Mouse (Mus musculus) layer of hippocampus, postnatal 25 days (tissue): Measurements from ENCODE around the gene Treml1. TPM values are rescaled to one million over a fixed set of nuclear protein-coding genes. Genes with fewer than 3 reads are reported as not detected.
"Not testable (repeated sequence)": the region's sequence is repeated elsewhere in the genome, so short reads cannot be mapped to it uniquely, and the experiment has no call there.

Experiments
- DNase-seq, 2 experiments: peaks; one replicate each; pipeline ENCODE4 v3.0.0; 2022; ENCODE audit warnings: mixed read lengths in 2 of 2, low spot score in 1 of 2; ENCODE audit errors: extremely low spot score in 1 of 2
- total RNA-seq, 2 experiments: library from RNA; stranded (reverse); gene quantifications; 2 replicates each; pipeline ENCODE4 v1.2.3; 2021

The Treml1 gene
- not detected for total RNA-seq

DNA sequence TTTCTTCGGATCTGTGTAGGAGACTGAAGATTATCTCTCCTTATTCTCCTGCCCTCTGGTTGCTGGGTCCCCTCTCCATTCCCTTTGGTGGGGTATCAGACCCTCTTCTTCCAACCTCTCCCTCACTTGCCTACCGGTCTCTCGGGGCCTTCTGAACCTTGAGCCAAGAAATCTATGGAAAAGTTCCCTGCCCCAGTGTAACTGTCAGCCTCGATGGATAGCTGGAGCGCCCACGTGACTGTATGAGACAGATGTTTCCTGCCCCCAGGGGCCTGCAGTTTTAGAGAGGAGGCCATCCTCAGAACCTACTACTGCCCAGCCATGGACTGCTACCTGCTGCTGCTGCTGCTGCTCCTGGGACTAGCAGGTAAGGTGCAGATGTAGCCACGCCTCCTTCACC lies at the start of gene Treml1:
TSS of gene Treml1 (plus strand) at position 301 of the 400 bp plus-strand sequence.
- DNase-seq, result no peak

DNA sequence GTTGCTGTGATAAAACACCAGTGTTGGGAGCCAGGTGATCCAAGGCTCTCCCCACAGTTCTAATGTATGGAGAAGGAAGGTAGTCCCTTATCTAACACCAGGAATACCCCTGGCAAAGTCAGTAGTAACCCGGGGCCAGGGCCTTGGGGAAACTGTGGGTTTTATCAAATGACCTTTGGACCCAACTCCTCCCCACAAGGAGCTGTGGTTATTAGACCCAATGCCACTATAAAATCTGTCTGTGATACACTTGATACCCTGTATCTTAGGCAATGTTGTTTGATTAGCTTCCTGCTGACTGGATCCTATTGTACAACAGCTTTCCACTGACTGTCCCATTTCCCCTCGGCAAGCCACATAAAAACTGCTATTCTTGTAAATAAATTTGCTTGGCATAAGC lies 47.6 kb upstream of the Treml1 start:
- DNase-seq, result no peak

DNA sequence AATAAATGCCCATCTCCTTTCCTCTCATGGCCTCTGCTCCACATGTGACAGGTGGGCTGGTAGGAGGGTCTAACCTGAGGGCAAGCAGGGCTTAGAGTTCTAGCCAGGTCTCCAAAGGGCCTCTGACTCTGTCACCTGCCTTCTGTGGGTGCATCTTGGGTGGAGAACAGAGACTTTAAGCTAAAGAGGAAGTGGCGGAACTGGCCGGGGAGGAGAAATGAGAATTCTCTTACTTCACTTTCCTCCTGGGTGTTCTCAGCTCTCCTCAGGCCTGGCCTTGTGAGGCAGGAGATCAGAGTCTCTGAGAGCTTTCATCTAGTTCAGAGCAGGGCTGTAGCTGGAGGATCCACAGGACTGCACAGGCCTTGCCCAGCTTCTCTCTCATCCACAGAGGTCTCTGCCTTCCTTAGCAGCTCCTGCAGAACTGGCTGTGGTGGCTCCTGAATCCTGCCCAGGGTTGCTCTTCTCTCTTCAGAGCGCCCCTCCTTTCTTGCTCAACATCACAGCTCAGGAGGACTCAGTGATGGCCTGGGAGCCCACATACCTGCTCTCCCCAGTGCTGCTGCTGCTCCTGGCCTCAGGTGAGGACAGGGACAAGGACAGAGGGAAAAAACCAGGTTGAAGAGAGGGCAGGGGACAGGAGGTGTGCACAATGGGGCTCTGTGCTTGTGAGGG lies 43.7 kb upstream of the Treml1 start, which contains the start of gene B430306N03Rik:
TSS of gene B430306N03Rik (plus strand) at position 237 of the 675 bp plus-strand sequence.
- DNase-seq, result not testable (repeated sequence)

DNA sequence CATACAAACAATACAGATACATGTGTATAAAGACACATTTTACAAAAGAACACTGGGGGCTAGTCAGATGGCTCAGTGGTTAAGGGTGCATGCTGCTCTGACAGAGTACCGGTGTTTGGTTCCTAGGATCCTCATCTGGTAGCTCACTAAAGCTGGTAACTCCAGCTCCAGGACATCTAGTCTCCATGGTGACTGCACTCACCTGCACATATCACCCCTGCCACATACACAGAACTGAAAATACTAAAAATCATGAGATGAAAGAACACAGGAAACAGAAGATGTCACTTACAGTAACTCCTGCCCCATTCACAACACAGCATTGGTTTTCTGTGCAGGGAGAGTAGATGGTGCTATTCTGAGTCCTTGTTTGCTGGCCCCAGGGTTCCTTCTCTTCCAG lies 41.0 kb upstream of the Treml1 start:
- no peak for DNase-seq

DNA sequence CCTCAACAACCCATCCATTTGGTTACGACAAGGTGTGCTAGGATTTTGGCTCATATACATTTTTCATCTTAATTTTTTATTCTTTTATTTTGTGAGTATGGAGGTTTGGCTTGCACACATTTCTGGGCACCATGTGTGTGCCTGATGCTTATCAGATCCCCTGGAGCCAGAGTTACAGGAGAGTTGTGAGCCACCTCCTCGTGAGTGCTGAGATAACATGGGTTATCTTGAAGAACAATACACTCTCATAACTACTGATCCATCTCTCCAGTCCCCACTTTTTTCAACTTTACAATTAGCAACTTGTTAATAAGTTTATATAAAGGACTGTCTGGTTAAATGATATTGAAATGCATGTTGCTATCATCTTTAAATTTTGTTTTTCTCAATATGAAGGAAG lies 38.4 kb upstream of the Treml1 start:
- no peak for DNase-seq

DNA sequence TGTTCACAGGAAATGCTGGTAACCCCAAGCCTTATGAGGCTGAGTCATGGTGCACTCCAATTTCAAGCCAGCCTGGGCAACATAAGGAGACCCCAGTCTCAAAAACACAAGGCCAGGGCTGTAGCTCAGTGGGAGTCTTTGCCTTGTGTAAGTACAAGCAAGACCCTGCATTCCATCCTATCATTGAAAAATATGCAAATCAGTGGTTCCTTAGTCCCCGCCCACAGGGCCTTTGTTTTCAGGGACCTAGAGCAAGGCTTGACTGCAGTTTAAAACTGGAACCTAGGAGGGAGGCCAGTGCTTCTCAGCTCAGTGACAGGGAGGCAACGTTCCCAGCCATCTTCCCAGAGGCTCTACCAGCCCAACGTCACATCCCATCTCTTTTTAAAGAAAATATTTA lies 36.5 kb upstream of the Treml1 start:
- no peak for DNase-seq

DNA sequence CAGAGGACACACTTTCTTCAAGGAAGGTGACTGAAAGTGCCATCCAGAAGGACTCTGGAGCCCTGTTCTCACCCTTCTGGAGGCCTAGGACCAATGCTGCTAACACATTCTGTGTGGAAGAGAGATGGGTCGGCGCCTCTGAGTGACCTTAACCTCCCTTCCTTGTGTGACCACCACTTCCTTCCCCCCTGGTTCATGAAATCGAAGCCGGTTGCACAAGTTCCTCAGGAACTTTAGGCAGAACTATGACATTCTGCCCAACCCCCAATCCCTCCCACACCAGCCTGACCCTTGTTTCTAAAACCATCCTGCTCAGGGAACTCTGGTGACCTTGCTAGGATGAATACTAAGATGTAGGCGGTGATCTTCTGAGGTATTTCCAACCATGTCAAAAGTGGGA lies 35.5 kb upstream of the Treml1 start:
- no peak for DNase-seq

DNA sequence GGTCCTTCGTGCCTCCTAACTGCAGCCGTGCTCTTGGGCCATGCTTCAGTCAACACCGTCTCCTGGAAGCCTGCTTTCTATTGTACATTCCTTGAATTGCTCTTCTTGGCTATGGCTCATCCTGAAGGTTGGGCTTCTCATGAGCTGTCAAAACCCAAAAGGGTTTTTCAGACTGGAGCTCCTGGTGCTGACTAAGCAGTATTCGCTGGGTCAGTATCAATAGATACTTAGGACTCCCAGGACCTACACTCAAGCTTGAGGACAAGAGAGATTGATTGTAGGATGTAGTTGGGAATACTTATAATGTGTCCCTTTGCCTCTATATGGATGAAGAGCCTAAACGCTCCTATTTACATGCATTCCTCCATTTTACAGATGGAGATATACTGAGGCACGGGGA lies 34.6 kb upstream of the Treml1 start:
- no peak for DNase-seq

DNA sequence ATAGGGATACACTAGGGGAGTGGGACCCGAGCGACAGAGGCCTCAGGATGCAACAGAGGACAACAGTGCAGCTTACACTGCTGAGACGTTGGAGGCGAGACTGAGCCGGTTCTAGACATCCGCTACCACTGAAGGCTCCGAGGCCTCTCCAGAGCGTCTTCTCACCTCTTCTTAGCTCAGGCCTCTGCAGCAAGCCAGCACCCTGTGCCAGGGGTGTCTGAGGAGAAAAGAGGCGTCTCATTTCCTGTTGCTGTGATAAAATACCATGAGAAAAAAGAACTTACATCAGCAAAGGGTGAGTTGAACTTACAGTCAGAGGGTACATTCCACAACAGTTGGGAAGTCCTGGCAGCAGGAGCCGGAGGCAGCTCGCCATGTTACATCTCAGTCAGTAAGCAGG lies 34.1 kb upstream of the Treml1 start:
- DNase-seq, result no peak

DNA sequence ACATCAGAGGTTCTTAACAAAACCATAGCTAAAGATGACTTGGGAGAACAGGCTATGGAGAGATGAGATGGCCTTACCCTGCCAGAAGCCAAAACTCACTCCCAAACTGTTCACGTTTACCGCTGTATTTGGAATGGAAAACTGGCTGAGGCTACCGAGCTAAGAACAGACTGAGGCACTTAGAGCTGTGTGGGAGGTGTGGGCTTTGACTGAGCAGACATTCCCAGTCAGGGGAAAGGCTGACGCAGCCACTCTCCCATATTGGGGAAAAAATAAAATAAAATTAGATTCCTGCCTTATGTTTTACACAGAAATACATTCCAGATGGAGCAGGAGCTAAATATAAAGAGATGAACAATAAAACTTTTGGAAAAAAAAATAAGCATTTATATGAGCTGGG lies 33.1 kb upstream of the Treml1 start:
- peak in 1 of 2 experiments; percentile 14 for DNase-seq

DNA sequence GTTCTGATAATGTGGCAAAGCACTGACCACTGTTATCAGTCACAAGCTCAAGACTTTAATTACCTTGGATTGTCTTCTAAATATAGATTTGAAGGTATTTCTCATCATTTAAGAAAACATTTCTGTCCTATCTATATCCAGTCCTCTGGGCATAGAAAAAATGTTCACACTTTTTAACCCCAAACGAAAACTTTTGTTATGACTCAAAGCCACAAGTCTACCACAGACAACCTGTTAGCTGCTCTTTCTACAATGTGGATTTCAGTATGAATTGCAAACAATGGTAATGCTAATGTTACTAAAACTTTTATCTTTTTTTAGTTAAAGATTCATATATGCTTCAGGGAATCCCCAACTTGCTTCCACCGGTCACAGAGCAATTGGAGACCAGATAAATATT lies 27.2 kb upstream of the Treml1 start:
- DNase-seq, result no peak

DNA sequence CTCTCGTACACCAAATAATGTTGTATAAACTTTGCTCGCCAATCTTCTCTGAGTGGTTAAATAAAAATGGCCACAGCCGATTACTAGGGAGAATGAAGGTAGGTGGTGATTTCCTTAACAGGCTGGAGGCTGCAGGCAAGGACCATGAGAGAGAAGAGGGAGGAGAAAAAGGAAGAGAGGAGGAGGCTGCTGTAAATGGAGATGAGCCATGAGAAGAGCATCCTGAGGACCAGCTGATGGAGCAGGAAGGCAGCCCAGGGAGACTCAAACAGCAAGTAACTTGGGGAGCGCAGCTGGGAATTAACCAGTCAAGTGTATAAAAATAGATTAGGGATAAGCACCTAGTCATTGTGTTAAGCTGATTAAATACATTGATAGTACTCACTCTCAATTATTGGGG lies 25.5 kb upstream of the Treml1 start:
- no peak for DNase-seq

DNA sequence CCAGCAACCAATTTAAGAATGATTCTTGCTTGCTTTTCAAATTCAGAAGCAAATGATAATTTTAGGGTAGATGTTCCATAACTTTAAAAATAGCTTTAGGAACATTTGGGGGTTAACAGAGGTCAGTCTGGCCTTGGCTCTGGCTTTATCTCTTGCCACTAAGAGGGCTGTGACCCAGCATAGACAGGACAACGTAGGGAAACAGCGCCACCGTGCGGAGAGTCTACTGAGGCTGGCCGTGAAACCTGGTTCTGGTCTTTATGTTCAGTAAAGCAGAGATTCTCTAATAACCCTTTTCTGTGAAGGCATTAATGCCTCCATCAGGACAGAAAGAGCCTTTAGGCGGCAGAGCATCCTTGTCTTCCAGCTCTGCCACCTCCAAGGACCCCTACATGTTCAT lies 22.9 kb upstream of the Treml1 start:
- DNase-seq, result peak; percentile 71 to 95

DNA sequence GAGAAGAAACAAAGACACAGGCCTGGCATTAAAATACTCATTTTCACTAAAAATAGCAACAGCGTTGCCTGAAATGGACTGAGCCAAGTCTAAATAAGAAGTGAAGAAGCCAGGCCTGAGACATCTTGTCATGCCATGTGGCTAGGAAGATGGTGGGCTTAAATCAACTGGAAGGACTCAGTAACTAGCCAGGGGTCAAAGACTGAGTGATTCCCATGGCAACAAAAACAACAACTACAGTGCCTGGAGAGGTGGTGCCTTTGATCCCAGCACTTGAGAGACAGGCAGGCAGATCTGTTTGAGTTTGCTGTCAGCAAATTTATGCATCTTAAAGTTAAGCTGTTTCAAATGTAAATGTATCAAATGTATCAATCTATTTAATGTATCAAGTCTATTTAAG lies 19.4 kb upstream of the Treml1 start:
- DNase-seq, result no peak

DNA sequence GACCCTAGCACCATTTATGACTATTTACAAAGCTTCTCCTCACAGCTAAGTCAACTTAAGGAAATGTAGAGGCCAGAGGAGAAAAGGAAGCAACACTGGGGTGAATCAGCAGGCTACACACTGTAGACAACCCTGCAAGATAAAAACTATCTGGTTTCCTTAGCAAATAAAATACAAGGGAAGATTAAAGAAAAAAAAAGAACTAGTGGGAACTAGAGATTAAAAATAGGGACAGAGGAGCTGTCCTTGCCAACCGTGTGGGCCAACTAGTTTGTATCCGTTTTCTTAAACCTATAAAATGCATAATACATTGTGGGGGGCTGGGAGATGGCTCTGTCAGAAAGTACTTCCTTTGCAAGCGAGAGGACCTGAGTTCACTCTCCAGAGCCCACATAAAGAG lies 17.8 kb upstream of the Treml1 start:
- no peak for DNase-seq

DNA sequence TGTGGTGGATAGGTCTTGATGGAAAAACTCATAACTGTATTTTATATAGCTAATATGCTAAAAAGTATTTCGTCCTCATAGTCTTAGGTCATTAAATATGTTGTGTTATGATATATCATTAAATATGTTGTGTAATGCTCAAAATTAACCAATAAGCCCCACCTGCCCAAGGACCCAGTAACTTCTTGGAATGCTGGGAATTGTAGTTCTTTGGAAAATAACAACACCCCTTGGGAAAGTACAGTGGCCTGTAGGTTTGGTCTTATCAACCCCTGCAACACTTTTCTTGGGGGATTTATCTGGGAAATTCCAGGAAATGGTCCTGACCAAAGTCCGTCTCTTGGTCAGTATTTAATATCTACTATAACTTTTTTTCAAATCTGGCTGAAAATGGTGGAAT lies 16.7 kb upstream of the Treml1 start:
- no peak for DNase-seq

DNA sequence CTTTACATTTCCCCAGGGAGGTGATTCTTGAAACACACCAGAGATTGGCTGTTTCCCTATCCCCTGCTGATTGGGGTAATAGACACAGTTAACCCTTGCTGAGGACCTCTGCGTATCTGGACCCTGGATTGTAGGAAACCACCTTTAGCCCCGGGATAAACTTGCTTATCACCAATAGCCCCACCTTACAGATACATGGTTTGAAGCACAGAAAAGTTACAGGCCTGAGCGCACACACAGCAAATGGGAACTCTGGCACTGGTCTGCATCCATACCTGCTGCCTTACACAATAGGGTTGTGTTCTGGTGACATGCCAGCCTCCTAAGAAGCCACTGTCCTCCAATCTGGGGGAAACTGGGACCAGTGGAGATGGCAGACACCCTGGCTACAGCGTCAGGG lies 13.9 kb upstream of the Treml1 start:
- no peak for DNase-seq

DNA sequence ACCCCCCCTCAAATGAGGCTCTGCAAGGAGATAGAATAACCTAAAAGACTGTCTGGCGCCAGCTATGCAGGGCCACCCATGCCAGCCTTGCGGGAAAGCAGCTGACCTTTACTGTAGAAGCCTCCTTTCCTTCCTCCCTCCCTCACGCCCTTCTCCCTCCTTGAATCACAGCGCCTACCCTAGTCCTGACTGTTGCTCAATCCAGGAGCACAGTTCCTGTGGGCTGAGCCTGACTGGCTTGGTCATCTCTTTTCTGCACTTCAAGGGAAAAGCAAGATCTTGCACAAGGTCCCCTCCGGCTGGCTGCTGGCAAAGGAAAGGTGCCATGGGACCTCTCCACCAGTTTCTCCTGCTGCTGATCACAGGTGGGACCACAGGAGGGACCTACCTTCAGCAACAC lies 13.5 kb upstream of the Treml1 start, which contains the start of gene Trem2:
TSS of gene Trem2 (plus strand) at position 171 of the 400 bp plus-strand sequence.
- DNase-seq, result no peak

DNA sequence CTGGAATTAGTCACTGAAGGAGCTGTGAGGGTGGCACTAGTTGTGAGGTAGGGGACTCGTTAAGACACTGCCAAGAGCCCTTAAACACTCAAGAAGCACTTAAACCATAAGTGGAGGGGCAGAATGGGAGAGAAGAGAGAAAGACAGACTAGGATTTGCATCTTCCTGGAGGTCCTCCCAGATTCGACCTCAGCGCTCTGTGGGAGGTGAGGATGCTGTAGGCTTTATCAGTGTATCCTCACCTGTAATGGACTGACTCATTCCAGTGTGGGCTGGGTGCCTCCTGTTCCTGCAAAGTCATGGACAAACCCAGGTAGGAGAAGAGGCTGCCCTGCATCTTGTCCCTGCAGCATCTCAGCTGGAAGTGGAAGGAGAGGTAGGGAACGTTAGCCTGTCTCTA lies 12.9 kb upstream of the Treml1 start:
- no peak for DNase-seq

DNA sequence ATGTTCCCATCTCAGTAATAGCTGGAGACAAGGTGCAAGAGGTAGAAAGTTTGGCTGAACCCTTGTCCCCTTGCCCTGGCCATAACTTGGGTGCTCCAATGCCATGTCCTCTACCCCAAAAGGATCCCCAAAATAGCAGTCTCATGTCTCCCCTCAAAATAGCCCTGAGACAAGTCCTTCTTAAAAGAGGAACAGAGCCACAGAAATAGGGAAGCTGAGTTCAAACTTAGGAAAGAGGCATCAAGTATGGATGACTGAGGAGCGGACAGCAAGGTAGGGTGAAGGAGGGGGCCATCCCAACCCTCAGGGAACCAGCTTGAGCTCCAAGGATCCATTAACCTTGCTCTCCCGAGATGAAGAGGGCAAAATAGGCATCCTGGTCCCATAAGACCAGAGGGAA lies 12.4 kb upstream of the Treml1 start:
- no peak for DNase-seq

DNA sequence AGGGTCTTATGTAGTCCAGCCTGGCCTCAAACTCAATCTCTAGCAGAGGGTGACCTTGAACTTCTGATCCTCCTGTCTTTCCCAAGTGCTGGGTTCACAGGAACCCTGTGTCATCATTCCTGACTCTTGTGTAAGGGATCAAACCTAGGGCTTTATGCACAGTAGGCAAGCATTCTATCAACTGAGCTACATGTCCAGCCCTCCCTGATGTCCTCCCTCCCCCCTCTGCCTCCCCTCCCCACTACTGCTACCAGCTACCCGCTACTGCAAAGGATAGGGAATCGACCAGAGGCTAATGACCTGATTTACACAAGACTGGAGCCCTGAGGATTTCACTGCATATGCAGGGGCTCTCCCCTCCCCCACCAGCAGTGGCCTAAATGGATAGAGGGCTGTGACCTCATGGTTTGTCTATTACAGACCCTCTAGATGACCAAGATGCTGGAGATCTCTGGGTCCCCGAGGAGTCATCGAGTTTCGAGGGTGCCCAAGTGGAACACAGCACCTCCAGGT lies 9.0 kb upstream of the Treml1 start:
- DNase-seq, result no peak

DNA sequence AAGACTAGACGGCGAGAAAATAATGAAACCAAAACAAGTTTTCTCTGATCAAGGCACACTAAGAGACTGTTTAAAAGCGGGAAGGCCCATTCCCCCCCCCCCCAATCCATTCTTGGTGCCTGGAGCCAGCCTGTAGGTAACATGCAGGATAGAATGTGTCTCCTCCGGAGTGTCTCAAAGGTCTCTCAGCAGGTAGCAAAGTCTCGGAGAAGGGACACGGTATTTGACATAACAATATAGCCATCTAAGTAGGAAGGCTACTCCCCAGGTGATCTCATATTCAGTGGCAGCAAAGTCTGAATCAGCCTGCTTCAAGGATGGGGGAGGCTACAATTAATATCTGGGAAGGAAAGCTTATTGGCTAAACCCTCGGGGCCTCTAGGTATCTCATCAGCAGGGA lies 6.7 kb upstream of the Treml1 start:
- DNase-seq, result not testable (repeated sequence)

DNA sequence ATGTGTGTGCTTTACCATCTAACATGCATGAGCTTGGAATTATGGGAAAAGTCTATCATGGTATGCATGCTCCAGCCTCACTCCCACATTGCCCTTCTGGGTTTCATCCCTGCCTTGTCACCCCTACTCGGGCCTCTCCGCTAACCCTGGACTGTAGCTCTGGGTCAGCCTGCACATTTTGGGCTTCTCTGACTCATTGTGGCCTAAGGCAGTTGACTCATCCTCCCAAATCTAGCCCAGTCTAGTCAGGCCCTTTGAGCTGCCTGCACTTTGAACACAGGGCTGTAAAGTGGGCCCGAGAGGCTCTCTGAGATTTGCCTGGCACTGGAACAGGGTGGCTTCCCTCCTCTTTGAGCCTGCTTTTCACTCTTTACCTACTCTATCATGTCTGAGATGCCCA lies 3.9 kb upstream of the Treml1 start:
- no peak for DNase-seq
